Mouse (Mus musculus): ENCODE results near the gene Mydgf.
A peak's percentile ranks its signal among the peaks of the same experiment; 100 is the strongest.

Mydgf gene

GRCm38 (mm10) chr17:56191266-56191665 lies 7.5 kb upstream of the Mydgf start:
- peak; percentile 25 for DNase-seq (ENCODE audit: low spot score)

DNA sequence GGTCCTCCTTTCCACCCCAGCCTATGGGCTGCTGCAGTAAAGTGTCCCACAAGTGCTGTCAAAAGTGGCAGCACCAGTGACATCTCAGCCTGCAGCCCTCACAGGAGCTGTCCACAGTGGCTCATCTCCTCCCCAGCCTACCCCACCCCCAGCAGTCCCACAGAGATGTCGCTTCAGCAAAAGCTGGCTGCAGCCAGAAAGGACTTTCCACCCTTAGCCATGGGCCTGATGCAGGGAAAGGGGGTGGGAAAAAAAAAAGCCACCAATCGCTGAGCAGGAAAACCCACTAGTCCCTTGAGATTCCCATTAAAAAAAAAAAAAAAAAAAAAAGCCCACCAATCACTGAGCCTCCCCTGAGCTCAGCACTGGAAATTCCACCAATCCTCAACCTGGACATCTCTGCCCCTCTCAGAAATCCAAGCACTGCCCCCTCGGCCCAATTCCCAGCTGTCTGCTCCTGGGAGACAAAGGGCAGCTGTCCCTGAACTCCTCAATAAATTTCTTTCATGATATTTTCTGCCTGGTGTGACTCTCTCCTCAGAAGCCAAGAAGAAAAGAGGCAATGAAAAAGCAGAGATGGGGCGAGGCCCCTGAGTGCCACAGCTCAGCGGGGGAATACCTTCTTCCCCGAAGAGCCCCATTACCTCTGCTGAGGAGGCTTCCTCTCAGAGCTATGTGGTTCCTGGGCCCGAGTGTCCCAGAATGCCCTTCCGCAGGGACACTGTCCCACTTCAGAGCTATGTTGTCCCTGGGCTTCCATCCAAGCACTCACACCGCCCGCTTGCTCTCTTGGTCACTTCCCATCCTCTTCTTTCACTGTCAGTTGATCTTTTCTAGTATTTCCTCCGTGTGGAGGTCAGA lies 1.8 kb upstream of the Mydgf start:
- DNase-seq (ENCODE audit: low spot score), result peak; percentile 72

GRCm38 (mm10) chr17:56182975-56183657 lies 604 bp downstream of the Mydgf start:
- DNase-seq (ENCODE audit: low spot score), result no peak

GRCm38 (mm10) chr17:56175416-56175815 lies 8.3 kb downstream of the Mydgf start:
- DNase-seq (ENCODE audit: low spot score), result no peak

- no peak for DNase-seq (ENCODE audit: low spot score)
Measured at GRCm38 (mm10) chr17:56173401-56174046, 10.2 kb downstream of the Mydgf start.

DNA sequence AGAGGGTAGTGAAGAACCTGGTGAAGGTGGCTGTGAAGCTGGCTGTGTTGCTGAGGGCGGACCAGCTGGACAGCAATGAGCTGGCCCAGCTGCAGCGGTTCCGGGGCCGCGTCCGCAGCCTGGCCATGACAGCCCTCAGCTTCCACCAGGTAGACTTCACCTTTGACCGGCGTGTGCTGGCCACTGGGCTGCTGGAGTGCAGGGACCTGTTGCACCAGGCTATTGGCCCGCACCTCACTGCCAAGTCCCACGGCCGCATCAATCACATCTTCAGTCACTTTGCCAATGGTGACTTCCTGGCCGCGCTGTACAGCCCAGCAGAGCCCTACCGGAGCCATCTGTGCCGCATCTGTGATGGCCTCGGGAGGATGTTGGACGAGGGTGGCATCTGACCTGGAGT lies 11.8 kb downstream of the Mydgf start:
- DNase-seq (ENCODE audit: low spot score), result no peak

DNA sequence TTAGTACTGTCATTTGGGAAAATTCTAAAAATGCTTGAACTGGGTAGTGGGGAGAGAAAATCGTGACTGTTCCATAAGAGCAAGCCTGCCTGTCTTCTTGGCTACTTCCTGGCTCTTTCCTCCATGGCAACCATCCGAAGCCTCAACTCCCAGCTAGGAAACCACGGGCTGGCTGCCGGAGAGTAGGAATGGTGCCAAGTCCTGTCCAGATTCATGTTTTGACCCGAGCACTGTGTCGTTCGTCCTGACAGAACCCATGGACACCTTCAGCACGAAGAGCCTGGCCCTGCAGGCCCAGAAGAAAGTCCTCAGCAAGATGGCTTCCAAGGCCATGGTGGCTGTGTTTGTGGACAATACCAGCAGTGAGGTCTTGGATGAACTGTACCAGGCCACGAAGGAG lies 12.3 kb downstream of the Mydgf start:
- DNase-seq (ENCODE audit: low spot score), result no peak

GRCm38 (mm10) chr17:56170636-56171035 lies 13.1 kb downstream of the Mydgf start:
- DNase-seq (ENCODE audit: low spot score), result no peak

DNA sequence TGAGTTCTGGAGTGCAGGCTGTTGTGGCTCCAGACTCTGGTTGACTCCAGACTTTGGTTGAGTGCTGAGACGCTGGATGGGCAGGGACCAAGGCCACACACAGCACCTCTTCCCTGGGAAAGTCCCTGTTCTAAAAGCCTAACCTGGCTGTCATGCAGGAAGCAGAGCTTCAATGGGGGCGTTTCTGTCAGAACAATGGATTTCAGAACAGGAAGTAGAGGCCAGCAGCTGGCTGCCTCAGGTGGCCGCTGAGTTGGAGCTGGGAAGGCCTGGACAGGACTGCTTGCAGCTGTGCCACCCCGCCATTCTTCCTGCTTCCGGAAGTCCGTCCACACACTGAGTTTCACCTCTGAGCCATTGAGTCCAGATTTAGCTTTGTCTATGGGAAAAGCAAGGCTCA lies 13.9 kb downstream of the Mydgf start:
- no peak for DNase-seq (ENCODE audit: low spot score)

GRCm38 (mm10) chr17:56165671-56166070 lies 18.0 kb downstream of the Mydgf start:
- no peak for DNase-seq (ENCODE audit: low spot score)

GRCm38 (mm10) chr17:56164510-56164909 lies 19.2 kb downstream of the Mydgf start:
- no peak for DNase-seq (ENCODE audit: low spot score)

DNA sequence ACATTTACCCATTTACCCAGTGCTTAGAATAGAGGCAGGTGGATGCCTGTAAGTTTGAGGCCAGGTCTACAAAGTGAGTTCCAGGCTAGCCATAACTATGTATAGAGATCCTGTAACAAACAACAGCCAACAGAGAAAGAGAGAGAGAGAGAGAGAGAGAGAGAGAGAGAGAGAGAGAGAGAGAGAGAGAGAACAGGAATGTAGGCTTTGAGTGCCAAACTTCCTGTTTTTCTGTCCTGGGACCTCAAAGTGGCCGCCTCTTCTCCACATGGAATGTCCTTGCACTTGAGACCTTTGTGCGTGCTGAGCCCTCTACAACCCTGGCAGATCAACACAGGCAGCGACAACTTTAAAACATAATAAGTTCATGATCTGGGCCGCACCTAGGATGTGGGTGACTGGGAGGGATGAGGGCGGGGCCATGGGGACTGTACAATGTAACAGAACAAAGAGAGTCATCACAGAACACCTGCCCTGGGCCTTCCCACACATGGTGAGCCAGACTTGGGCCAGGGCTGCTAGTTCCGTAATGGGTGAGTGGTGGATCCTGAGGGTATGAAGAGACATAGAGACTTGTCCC lies 20.1 kb downstream of the Mydgf start:
- DNase-seq (ENCODE audit: low spot score), result no peak

DNA sequence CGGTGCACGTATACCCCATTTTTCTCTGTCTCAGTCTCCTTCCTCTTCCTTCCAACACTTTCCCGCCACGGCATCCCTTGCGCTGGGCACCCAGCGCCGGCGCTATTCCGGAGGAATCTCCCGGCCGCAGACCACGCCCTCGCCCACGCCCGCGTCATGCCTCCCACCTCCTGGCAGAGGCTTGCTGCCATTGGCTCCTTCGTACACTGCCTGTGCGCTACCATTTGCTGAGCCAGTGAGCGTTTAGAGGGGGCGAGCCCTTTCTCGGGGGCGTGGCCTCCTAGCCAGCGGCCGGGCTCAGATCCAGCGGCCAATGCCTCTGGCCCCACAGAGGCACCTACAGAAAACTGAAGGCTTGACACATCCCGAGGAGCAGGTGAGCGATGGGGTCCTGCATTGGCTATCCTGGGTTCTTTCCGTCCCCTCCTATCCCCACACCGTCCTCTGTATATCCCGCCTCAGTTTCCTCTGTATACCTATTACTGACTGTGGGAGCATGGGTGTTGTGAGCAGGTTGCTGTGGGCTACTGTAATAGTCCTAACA lies 21.4 kb downstream of the Mydgf start, which contains the start of gene Tnfaip8l1:
TSS of gene Tnfaip8l1 (plus strand) at position 247 of the 544 bp plus-strand sequence.
- peak; percentile 92 for DNase-seq (ENCODE audit: low spot score)

- DNase-seq (ENCODE audit: low spot score), result peak; percentile 71
Measured at GRCm38 (mm10) chr17:56159729-56160128, 24.0 kb downstream of the Mydgf start.

- DNase-seq (ENCODE audit: low spot score), result peak; percentile 92
Measured at GRCm38 (mm10) chr17:56153643-56154042, 30.1 kb downstream of the Mydgf start.

DNA sequence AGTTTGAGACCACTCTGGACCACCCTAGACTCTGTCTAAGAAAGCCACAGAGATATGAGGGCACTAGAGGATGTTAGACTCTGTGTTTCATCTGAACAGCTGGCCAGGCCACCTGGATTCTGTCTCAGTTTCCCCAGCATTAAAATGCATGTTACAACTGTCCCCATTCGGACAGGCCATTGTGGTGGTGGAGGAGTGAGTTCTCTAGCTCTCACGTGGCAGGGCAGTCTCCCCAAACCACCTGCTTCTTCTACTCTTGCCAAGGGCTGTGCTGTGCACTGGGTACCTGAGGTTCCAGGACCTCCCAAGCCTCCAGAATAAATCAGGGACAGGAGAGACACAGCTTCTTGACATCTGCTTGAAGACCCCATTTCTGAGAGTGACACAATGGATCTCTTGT lies 33.8 kb downstream of the Mydgf start:
- no peak for DNase-seq (ENCODE audit: low spot score)

DNA sequence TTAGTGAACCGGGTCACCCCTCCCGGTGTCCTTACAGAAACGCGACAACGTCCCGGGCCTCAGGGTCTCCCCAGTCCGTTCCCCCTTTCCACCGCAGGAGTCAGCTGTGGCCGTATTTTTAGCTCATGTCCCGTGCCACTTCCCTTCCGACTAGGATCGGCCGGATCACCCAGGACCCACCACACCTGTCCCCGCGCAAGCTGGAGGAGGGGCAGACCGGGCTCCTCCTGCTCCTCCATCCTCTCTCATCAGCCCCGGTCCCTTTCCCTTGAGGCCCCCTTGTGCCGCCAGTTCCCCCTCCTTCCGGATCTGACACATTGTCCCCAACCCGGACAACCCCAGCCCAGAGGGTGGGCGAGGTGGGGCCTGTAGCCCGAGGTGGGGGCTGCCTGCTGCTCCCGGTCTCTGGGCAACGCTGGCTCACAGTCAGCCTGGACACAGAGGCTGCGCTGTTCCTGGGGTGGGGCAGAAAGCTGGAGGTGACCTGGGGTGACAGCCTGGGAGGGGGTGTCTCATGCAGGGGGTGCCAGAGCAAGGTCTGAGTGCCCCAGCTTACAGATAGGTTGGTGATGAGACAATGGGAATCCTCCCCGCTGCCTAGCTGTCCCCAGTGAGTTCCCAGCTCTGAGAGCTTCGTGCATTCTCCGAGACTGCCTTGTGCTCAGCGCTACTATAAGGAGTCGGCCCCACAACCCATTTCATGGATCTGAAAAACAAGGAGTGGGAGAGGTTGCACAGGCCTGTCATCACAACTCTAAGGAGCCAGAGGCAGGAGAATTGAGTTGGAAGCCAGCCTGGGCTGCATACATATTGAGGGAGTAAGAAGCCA lies 34.7 kb downstream of the Mydgf start:
- no peak for DNase-seq (ENCODE audit: low spot score)

DNA sequence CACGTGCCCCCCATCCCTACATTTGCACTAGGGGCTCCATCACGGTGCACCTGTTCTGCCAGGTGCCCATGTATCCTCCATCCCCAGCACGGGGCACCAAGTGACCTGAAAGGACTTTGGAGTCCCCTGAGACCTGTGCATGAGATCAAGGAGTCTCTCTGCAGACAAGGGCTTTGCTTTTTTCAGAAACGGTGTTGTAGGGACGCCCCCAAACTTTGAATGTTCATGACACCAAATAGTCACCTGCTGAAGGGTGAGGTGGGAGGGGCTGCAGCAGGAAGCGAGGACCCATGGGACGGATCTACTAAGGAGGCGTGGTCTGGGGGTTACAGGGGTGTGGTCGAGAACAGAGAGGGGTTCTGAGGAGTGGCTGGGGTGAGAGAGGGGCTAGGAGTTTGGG lies 35.4 kb downstream of the Mydgf start:
- no peak for DNase-seq (ENCODE audit: low spot score)

DNA sequence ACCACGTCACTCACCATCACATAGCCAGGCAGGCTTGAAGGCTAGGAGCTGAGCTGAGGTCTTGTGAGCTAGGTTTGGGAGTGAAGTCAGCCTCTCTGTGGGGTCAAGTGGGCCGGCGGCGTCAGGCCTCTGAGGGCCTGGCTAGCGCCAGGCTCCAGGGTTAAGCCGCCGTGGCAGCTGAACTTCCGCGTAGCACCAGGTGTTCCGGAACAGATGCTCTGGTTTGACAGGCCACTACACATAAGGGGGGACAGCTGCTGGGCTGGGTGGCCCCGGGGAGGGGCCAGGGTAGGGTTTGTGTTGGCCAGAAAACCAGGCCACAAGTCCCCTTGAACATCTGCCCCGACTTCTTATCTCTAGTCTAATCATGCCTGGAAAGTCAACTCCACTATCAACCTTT lies 36.3 kb downstream of the Mydgf start:
- DNase-seq (ENCODE audit: low spot score), result no peak

DNA sequence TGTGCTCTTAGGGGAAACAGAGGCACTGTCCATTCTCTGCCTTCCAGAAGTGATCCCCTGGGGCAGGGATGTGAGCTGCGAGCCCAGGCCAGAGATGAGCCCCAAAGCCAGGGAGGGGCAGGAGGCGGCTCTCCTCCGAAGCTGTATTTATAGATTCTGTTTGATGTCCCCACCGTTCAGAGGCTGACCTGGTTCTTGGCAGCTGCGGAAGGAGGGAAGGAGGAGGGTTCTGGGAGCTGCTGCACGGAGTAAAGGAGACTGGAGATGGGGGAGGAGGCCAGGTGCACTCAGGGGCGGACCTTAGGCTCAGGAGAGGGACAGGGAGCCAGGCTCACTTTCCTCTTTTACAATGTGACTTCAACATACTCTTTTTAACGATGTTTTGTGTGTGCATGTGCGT lies 37.6 kb downstream of the Mydgf start:
- DNase-seq (ENCODE audit: low spot score), result no peak

- DNase-seq (ENCODE audit: low spot score), result no peak
Measured at GRCm38 (mm10) chr17:56144546-56144945, 39.2 kb downstream of the Mydgf start.
